Mouse (Mus musculus) MN1 (cell line): ENCODE measurements around the gene Alox15.
A peak's percentile ranks its signal among the peaks of the same experiment; 100 is the strongest.
"Not testable (repeated sequence)": the region's sequence is repeated elsewhere in the genome, so short reads cannot be mapped to it uniquely, and the experiment has no call there.

Experiments
- DNase-seq: peaks from one replicate; pipeline ENCODE4 v3.0.0-alpha.2; 2016; ENCODE audit warnings: low spot score

Gene Alox15

GRCm38 (mm10) chr11:70351868-70352267 is at the start of gene Alox15:
Alox15 (minus strand) TSS chr11:70352031.
- DNase-seq = no peak

GRCm38 (mm10) chr11:70389421-70389820 is 37.6 kb upstream of the Alox15 start:
- no peak for DNase-seq

GRCm38 (mm10) chr11:70387436-70387835 is 35.6 kb upstream of the Alox15 start:
- DNase-seq = peak; percentile 27

GRCm38 (mm10) chr11:70384136-70384535 is 32.3 kb upstream of the Alox15 start:
- DNase-seq = no peak

GRCm38 (mm10) chr11:70381330-70381729 is 29.5 kb upstream of the Alox15 start:
- no peak for DNase-seq

- DNase-seq = no peak
These were observed 28.7 kb upstream of the Alox15 start for GRCm38 (mm10) chr11:70380478-70381005.

GRCm38 (mm10) chr11:70376054-70376453 is 24.2 kb upstream of the Alox15 start:
- no peak for DNase-seq

- DNase-seq = no peak
These were observed 22.5 kb upstream of the Alox15 start for GRCm38 (mm10) chr11:70374302-70374701.

- no peak for DNase-seq
These were observed 21.2 kb upstream of the Alox15 start for GRCm38 (mm10) chr11:70372849-70373557.

GRCm38 (mm10) chr11:70372396-70372795 is 20.6 kb upstream of the Alox15 start:
- DNase-seq = no peak

GRCm38 (mm10) chr11:70368626-70369025 is 16.8 kb upstream of the Alox15 start:
- DNase-seq = not testable (repeated sequence)

DNA sequence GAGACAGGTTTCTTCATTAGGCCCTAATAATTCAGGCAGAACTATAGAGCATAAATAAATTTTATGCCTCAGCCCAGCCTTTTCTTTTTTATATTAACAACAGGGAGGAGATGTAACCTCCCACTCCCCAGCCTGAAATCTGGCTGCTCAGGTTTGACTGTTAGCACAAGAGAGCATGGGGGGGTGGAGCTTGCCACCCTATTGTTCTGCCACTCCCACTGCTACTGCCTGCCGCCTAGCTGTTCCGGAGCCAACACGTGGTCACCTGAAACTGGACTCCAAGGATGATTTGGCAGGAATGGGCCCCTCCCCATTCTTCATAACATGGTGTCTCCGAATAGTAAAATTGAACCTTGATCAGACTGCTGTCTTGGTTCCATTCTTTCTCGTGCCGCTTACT is 15.9 kb upstream of the Alox15 start:
- not testable (repeated sequence) for DNase-seq

GRCm38 (mm10) chr11:70348630-70349029 is 3.2 kb downstream of the Alox15 start:
- no peak for DNase-seq

DNA sequence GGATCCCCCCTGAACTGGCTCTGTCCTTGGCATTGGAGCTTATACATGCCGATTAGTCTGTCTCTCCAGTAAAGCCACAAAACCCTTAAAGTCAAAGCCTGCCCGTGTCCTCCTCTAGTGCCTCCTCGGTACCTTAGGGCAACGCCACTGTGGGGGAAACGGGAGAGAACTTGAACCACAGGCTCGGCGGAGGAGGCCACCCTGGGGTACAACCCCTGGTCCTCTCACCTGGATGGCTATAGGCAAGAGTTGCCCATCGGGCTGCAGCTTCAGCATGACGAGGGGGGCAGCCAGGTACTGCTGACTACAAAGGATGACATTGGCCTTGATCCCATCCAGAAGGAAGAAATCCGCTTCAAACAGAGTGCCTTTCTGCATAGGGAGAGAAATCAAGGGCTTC is 4.0 kb downstream of the Alox15 start:
- DNase-seq = no peak

GRCm38 (mm10) chr11:70345546-70345945 is 6.3 kb downstream of the Alox15 start:
- DNase-seq = no peak

DNA sequence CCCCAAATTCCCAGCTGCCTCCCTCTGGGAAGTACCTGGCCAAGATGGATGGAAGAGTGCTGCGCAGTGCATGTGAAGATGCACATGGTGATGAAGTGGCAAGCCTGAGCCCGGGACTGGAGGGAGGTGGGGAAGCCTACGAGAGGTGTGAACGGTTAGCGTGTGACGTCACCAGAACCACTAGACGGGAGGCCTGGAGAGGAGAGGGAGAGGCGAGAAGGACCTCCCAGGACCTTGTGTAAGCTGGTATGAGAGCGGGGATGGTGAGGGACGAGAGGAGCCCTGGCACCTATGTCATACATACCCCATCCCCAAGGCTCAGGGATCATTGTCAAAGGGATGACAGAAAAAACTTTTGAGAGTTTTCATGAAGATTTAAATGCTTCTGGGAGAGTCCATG is 6.8 kb downstream of the Alox15 start:
- no peak for DNase-seq

- DNase-seq = no peak
These were observed 12.3 kb downstream of the Alox15 start for GRCm38 (mm10) chr11:70339481-70339880.

GRCm38 (mm10) chr11:70334477-70334876 is 17.4 kb downstream of the Alox15 start:
- peak; percentile 44 for DNase-seq

- no peak for DNase-seq
These were observed 27.1 kb downstream of the Alox15 start for GRCm38 (mm10) chr11:70324726-70325125.

GRCm38 (mm10) chr11:70322528-70322927 is 29.3 kb downstream of the Alox15 start, which contains the start of gene Alox12e:
Alox12e (minus strand) TSS chr11:70322628.
- no peak for DNase-seq

- DNase-seq = no peak
These were observed 30.2 kb downstream of the Alox15 start for GRCm38 (mm10) chr11:70321664-70322063.

- DNase-seq = no peak
These were observed 32.2 kb downstream of the Alox15 start for GRCm38 (mm10) chr11:70319614-70320013.

GRCm38 (mm10) chr11:70313833-70314232 is 38.0 kb downstream of the Alox15 start:
- DNase-seq = peak; percentile 14

DNA sequence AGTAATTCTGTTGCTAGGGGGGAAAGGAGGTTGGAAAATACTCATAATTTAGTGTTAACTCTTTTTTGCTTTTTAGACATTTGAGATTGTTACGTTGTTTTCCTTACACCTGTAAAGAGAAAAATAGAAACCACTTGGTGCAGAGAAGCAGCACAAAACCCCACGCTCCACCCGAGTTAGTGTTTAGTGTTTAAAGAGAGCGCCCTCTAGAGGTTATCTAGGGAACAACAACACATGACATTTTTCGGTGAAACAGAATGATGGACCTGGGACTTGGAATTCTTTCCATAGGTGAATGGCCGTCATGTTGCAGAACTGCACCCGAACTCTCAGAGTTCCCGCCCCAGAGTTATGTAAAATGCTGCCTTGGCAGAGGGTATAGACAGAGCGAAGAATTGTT is 42.5 kb downstream of the Alox15 start:
- peak; percentile 39 for DNase-seq
